Mouse (Mus musculus) frontal cortex, adult 2 months (tissue): ENCODE data around the gene Sparc. TPM values are rescaled to one million over a fixed set of nuclear protein-coding genes. Genes with fewer than 3 reads are reported as not detected.

Source experiments
- DNase-seq, 2 experiments: peaks; one replicate each; pipeline ENCODE4 v3.0.0; 2022; ENCODE audit warnings: low spot score in 1 of 2; ENCODE audit errors: extremely low spot score in 1 of 2
- polyA plus RNA-seq: library from polyadenylated mRNA; depleted of rRNA; stranded (reverse); fragments of >200 nt; gene quantifications from 2 replicates; pipeline ENCODE4 v1.2.3, GENCODE M21; 2012; rRNA removed

Gene Sparc
- polyA plus RNA-seq, 1 experiment = 435 TPM

GRCm38 (mm10) chr11:55369093-55369471 is 53.9 kb downstream of the Sparc start:
- no peak for DNase-seq

DNA sequence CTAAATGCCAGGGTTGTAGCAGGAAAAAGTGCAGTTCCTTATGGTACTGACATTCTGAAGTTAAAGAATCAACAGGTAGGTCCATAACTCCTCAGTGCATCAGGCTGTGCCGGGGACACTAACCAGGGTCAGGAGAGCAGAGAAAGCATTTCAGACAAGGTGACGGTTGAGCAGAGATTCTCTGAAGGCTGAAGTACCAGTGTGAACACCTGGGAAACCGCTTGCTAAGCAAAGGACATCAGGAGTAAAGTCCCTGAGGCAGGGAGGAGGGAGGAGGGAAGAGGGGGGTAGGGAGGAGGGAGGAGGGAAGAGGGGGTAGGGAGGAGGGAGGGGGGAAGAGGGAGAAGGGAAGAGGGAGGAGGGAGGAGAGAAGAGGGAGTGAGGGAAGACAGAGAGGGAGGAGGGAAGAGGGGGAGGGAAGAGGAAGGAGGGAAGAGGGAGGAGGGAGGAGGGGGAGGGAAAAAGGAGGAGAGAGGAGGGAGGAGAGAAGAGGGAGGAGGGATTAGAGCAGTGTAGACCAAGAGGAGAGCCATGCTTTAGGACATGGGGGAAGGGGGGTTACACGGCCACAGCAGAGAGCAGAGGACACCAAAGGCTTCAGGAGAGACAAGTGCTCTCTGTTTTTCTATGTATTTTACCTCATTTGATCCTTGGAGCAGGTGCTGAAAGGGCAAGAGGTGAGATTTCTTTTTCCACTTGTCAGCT is 54.4 kb downstream of the Sparc start:
- DNase-seq = no peak

GRCm38 (mm10) chr11:55367783-55368182 is 55.2 kb downstream of the Sparc start:
- DNase-seq = no peak

DNA sequence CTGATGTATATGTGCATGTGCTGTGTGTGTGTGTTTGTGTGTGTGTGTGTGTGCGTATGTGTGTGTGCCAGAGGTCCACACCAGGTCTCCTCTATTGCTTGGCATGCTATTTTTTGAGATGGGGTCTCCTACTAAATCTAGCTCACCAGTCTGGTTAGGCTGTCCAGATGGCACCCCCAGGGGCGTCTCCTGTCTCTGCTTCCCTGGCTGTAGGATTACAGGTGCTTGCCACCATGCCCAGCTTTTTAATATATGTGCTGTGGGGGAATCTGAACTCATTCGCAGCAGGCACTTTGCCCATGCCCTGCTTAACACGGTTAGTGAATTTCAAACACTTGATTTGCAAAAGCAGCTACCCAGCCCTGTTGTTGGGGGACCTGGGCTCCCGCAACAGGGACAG is 57.1 kb downstream of the Sparc start:
- no peak for DNase-seq

DNA sequence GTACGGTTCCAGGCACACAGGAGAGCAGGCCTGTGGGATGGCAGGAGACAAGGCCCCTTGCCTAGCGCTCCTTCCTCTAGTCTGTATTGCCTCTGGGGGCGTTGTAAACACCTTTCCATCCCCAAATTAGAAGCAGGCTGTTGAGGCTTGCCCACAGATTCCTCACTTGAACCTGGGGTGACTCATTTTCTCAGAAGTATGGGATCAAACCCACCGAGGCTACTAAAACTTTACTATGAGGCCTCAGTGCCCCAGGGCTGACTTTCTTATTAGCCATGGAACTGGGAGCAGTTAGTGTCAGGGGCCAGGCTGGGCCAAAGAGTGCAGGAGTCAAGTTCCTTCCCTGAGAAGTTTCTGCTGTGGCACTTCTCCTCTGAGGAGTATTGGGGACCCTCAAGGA is 57.7 kb downstream of the Sparc start:
- no peak for DNase-seq

DNA sequence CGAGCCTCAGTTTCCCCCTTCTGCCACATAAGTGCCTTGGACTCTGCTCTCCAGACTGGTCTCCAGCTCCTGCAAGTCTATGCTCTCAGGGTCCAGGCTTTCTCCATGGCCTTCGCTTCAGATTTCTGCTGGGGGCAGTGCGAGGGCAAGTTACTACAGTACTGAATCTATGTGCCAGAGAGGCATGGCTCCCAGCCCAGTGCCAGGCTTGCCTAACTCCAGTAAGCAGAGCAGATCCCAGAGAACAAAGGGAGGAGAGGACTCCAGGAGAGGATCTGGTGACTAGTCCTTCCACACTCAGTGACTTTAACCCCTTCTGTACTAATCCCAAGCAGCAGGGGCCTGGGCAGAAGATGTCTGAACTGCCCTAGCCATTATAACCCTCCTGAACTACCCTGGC is 58.3 kb downstream of the Sparc start:
- DNase-seq = no peak

DNA sequence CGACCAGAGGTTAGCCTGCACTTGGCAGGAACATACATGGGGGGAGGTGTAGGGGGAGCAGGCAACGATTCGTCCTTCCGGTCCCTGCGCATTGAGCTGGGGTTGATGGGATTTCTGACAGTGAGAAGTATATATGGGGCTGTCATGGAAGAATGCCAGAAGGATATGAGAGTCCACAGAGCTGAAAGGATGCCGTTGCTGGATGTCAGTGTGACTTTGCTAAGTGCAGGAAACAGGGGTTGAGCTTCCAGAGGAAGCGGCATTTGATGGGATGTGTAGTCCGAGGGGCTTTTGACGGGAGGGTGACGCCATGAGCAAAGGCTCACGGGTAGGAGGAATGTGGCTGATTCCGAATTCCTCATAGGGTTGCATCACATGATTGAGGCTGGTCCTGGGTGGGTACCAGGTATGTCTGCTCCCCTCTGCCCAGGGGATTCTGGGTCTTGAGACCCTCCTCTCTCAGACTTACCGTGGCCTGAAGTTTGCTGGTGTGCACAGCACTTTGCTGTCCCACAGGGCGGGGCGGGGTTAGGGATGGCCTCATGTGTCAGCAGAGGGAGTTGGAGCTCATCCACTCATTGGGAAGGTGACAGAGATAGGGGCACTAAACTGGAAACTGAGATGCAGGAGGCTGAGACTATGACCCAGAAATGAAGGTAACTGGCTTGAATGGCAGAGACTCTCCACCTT is 64.7 kb downstream of the Sparc start:
- DNase-seq = no peak

GRCm38 (mm10) chr11:55356846-55357245 is 66.1 kb downstream of the Sparc start:
- DNase-seq = no peak

Other genes starting within 250 kb of the Sparc start
- gene Slc36a2, start 238.1 kb downstream of the Sparc start, polyA plus RNA-seq = 2.0 and 2.5 TPM in 2 replicates
- gene Slc36a1, start 218.8 kb downstream of the Sparc start, polyA plus RNA-seq = 33.7 and 34.5 TPM in 2 replicates
- 0.04 and 0.06 TPM in 2 replicates for gene Fat2, start 86.6 kb downstream of the Sparc start, polyA plus RNA-seq
- 205 and 218 TPM in 2 replicates for gene Atox1, start 38.1 kb upstream of the Sparc start, polyA plus RNA-seq
- 26.7 and 28.1 TPM in 2 replicates for gene G3bp1, start 46.5 kb upstream of the Sparc start, polyA plus RNA-seq
- 0.36 and 0.48 TPM in 2 replicates for gene Glra1, start 185.0 kb upstream of the Sparc start, polyA plus RNA-seq